Mouse (Mus musculus) lung, postnatal 4 days (tissue): Measurements from ENCODE around the gene Dhh.

Experiments used
- DNase-seq, 2 experiments: peaks; one replicate each; pipeline ENCODE4 v3.0.0; 2021

Gene Dhh

GRCm38 (mm10) chr15:98871070-98871915 is 27.0 kb downstream of the Dhh start, which contains the start of gene Kmt2d:
TSS of gene Kmt2d (minus strand) at chr15:98871204.
- DNase-seq, result peak in 1 of 2 experiments; percentile 65

GRCm38 (mm10) chr15:98870179-98871069 is 27.9 kb downstream of the Dhh start:
- DNase-seq, result peak; percentile 49 to 51

GRCm38 (mm10) chr15:98869342-98870178 is 28.8 kb downstream of the Dhh start:
- DNase-seq, result peak; percentile 38 to 48

- DNase-seq, result peak in 1 of 2 experiments; percentile 19
Measured at GRCm38 (mm10) chr15:98868346-98869063, 29.8 kb downstream of the Dhh start.

- peak; percentile 67 to 75 for DNase-seq
Measured at GRCm38 (mm10) chr15:98867321-98867720, 31.0 kb downstream of the Dhh start.

GRCm38 (mm10) chr15:98866501-98866900 is 31.8 kb downstream of the Dhh start:
- DNase-seq, result peak in 1 of 2 experiments; percentile 19

- peak in 1 of 2 experiments; percentile 21 for DNase-seq
Measured at GRCm38 (mm10) chr15:98865771-98866170, 32.6 kb downstream of the Dhh start.

- DNase-seq, result peak in 1 of 2 experiments; percentile 18
Measured at GRCm38 (mm10) chr15:98864951-98865350, 33.4 kb downstream of the Dhh start.

GRCm38 (mm10) chr15:98863451-98863958 is 34.8 kb downstream of the Dhh start:
- no peak for DNase-seq

GRCm38 (mm10) chr15:98861701-98862410 is 36.5 kb downstream of the Dhh start:
- peak in 1 of 2 experiments; percentile 20 for DNase-seq

- peak in 1 of 2 experiments; percentile 19 for DNase-seq
Measured at GRCm38 (mm10) chr15:98860921-98861320, 37.4 kb downstream of the Dhh start.

- peak in 1 of 2 experiments; percentile 16 for DNase-seq
Measured at GRCm38 (mm10) chr15:98859319-98860043, 38.9 kb downstream of the Dhh start.

GRCm38 (mm10) chr15:98854214-98854613 is 44.1 kb downstream of the Dhh start:
- DNase-seq, result no peak

- peak in 1 of 2 experiments; percentile 24 for DNase-seq
Measured at GRCm38 (mm10) chr15:98853161-98853937, 45.0 kb downstream of the Dhh start.

- peak in 1 of 2 experiments; percentile 20 for DNase-seq
Measured at GRCm38 (mm10) chr15:98852733-98853132, 45.6 kb downstream of the Dhh start.

GRCm38 (mm10) chr15:98852071-98852470 is 46.3 kb downstream of the Dhh start:
- peak; percentile 4 to 22 for DNase-seq

GRCm38 (mm10) chr15:98851229-98851818 is 47.0 kb downstream of the Dhh start:
- peak in 1 of 2 experiments; percentile 28 for DNase-seq

- DNase-seq, result peak in 1 of 2 experiments; percentile 21
Measured at GRCm38 (mm10) chr15:98850668-98851067, 47.7 kb downstream of the Dhh start.
